Mouse (Mus musculus) midbrain, postnatal 0 days (tissue): Measurements from ENCODE around the gene Dclk2. TPM values are rescaled to one million over a fixed set of nuclear protein-coding genes. Genes with fewer than 3 reads are reported as not detected.

Experiments
- ATAC-seq: fragments of 200-750 bp; cut with Nextera tagmentation; 2 replicates; pipeline ENCODE4 v1.8.0; 2017; ENCODE audit warnings: moderate number of reproducible peaks, mild to moderate bottlenecking, moderate TSS enrichment, moderate library complexity; ENCODE audit not compliant: low FRiP score
- DNase-seq: peaks from one replicate; pipeline ENCODE4 v3.0.0-alpha.2; 2015; ENCODE audit warnings: low spot score
- H3K27ac ChIP-seq: fragments of 300-500 bp; sonication (generic); 2 replicates; pipeline ENCODE4 v1.5.1; 2014; ENCODE audit warnings: low read depth, mild to moderate bottlenecking, low read length, mixed read lengths
- H3K27me3 ChIP-seq: fragments of 300-500 bp; sonication (generic); 2 replicates; pipeline ENCODE4 v1.6.1; 2014; ENCODE audit warnings: low read length, control low read depth, mixed read lengths; ENCODE audit not compliant: insufficient read depth
- H3K36me3 ChIP-seq: fragments of 300-500 bp; sonication (generic); 2 replicates; pipeline ENCODE4 v1.6.1; 2014; ENCODE audit warnings: low read length, control low read depth, mixed read lengths; ENCODE audit not compliant: insufficient read depth
- H3K4me1 ChIP-seq: fragments of 300-500 bp; sonication (generic); 2 replicates; pipeline ENCODE4 v1.6.1; 2014; ENCODE audit warnings: mild to moderate bottlenecking, control low read depth, antibody characterized with exemption, low read length, mixed read lengths; ENCODE audit not compliant: insufficient read depth
- H3K4me2 ChIP-seq: fragments of 300-500 bp; sonication (generic); 2 replicates; pipeline ENCODE4 v1.6.1; 2014; ENCODE audit warnings: low read depth, mild to moderate bottlenecking, low read length, mixed read lengths; ENCODE audit not compliant: poor library complexity, severe bottlenecking
- H3K4me3 ChIP-seq: fragments of 300-500 bp; sonication (generic); 2 replicates; pipeline ENCODE4 v1.5.1; 2014; ENCODE audit warnings: low read depth, mild to moderate bottlenecking, low read length, moderate library complexity
- H3K9ac ChIP-seq: fragments of 300-500 bp; sonication (generic); replicated peaks from 2 replicates; pipeline ENCODE4 v1.6.1; 2014; ENCODE audit warnings: mild to moderate bottlenecking, low read length, moderate library complexity, mixed read lengths; ENCODE audit not compliant: poor library complexity, severe bottlenecking
- H3K9me3 ChIP-seq: fragments of 300-500 bp; sonication (generic); 2 replicates; pipeline ENCODE4 v1.6.1; 2016; ENCODE audit warnings: low read length, control low read depth
- CTCF ChIP-seq: IDR thresholded peaks from 2 replicates; pipeline ENCODE4 v1.5.1; 2016; ENCODE audit warnings: antibody characterized with exemption, mild to moderate bottlenecking
- WGBS: fragments of 180-500 bp; shearing (Covaris S2); extraction: QIAGEN DNeasy Blood & Tissue Kit; methylation state at CpG from one replicate; pipeline ENCODE4 v1.1.7; 2014; 5-methylcytosine and 5-hydroxymethylcytosine counted together
- polyA plus RNA-seq: library from polyadenylated mRNA; unstranded; fragments of >200 nt; fragmentation: Nextera tagmentation; extraction: Ambion mirVana; gene quantifications from 2 replicates; pipeline ENCODE4 v1.2.1, GENCODE M21; 2015
- total RNA-seq: library from RNA; depleted of rRNA; stranded (reverse); fragments of >200 nt; gene quantifications from 2 replicates; pipeline ENCODE4 v1.2.3, GENCODE M21; 2014; rRNA removed

Gene Dclk2
- total RNA-seq, result 158 and 162 TPM in 2 replicates
- polyA plus RNA-seq, result 61.8 and 71.6 TPM in 2 replicates

- Histone ChIP-seq H3K4me2 (peak within 1 kb of the TSS; percentile 72), H3K4me3 (peak within 1 kb of the TSS; percentile 70), H3K27ac (peak within 1 kb of the TSS; percentile 84), H3K9me3 (no peaks in the 10 kb centered on the region), H3K4me1 (peaks cover 20% of the 10 kb centered on the region), H3K9ac (peak within 1 kb of the TSS; percentile 78), H3K27me3 (no peaks in the 10 kb centered on the region), H3K36me3 (no peaks in the 10 kb centered on the region)
- TF ChIP-seq CTCF, result no peak
- peak; percentile 90 for ATAC-seq
- DNase-seq, result peak; percentile 89
- under 1% methylated on average over 68 of the region's 91 CpGs for WGBS
These were observed at the start of gene Dclk2 for GRCm38 (mm10) chr3:86920343-86921083. Gene Dclk2, minus strand, starts transcription at chr3:86920852.

GRCm38 (mm10) chr3:86962665-86963435, 42.2 kb upstream of the Dclk2 start:
- Histone ChIP-seq H3K4me3 (no peak overlapping the region), H3K27ac (no peak overlapping the region), H3K27me3 (no peaks in the 10 kb centered on the region), H3K36me3 (no peaks in the 10 kb centered on the region), H3K4me2 (no peak overlapping the region), H3K4me1 (no peaks in the 10 kb centered on the region), H3K9ac (no peak overlapping the region), H3K9me3 (no peaks in the 10 kb centered on the region)
- 86% methylated on average over 17 of the region's 17 CpGs for WGBS
- no peak for TF ChIP-seq CTCF
- DNase-seq, result peak; percentile 71
- no peak for ATAC-seq

- H3K36me3 ChIP-seq, result no peaks in the 10 kb centered on the region
- no peaks in the 10 kb centered on the region for H3K27me3 ChIP-seq
- H3K27ac ChIP-seq, result no peak overlapping the region
- H3K4me2 ChIP-seq, result no peak overlapping the region
- WGBS, result 94% methylated on average over 2 of the region's 2 CpGs
- no peak for TF ChIP-seq CTCF
- H3K4me3 ChIP-seq, result no peak overlapping the region
- DNase-seq (no peak), ATAC-seq (no peak)
- no peaks in the 10 kb centered on the region for H3K9me3 ChIP-seq
- no peak overlapping the region for H3K9ac ChIP-seq
- no peaks in the 10 kb centered on the region for H3K4me1 ChIP-seq
These were observed 40.7 kb upstream of the Dclk2 start for GRCm38 (mm10) chr3:86961395-86961669.

GRCm38 (mm10) chr3:86960656-86961394, 40.2 kb upstream of the Dclk2 start:
- DNase-seq (no peak), ATAC-seq (no peak)
- H3K9me3 ChIP-seq, result no peaks in the 10 kb centered on the region
- TF ChIP-seq CTCF, result no peak
- no peaks in the 10 kb centered on the region for H3K4me1 ChIP-seq
- no peaks in the 10 kb centered on the region for H3K27me3 ChIP-seq
- H3K4me2 ChIP-seq, result no peak overlapping the region
- H3K27ac ChIP-seq, result no peak overlapping the region
- no peaks in the 10 kb centered on the region for H3K36me3 ChIP-seq
- no peak overlapping the region for H3K4me3 ChIP-seq
- WGBS, result 88% methylated on average over 17 of the region's 17 CpGs
- no peak overlapping the region for H3K9ac ChIP-seq

GRCm38 (mm10) chr3:86959088-86959487, 38.4 kb upstream of the Dclk2 start:
- Histone ChIP-seq H3K4me1 (no peaks in the 10 kb centered on the region), H3K36me3 (no peaks in the 10 kb centered on the region), H3K27me3 (no peaks in the 10 kb centered on the region), H3K9me3 (no peaks in the 10 kb centered on the region), H3K4me2 (no peak overlapping the region), H3K4me3 (no peak overlapping the region), H3K27ac (no peak overlapping the region), H3K9ac (no peak overlapping the region)
- no peak for TF ChIP-seq CTCF
- no peak for DNase-seq
- WGBS, result 91% methylated on average over 7 of the region's 7 CpGs
- no peak for ATAC-seq
